Mouse (Mus musculus) forebrain, embryonic 16.5 days (tissue): ENCODE measurements around the gene Crtap. TPM values are rescaled to one million over a fixed set of nuclear protein-coding genes. Genes with fewer than 3 reads are reported as not detected.
A peak's percentile ranks its signal among the peaks of the same experiment; 100 is the strongest.

Experiments
- ATAC-seq: fragments of 200-750 bp; cut with Nextera tagmentation; 2 replicates; pipeline ENCODE4 v1.8.0; 2017; ENCODE audit warnings: mild to moderate bottlenecking, moderate library complexity
- H3K27ac ChIP-seq: fragments of 300-500 bp; sonication (generic); 2 replicates; pipeline ENCODE4 v1.5.1; 2014; ENCODE audit warnings: low read length, control low read depth
- H3K27me3 ChIP-seq: fragments of 300-500 bp; sonication (generic); replicated peaks from 2 replicates; pipeline ENCODE4 v1.6.1; 2014; ENCODE audit warnings: low read length; ENCODE audit not compliant: control insufficient read depth, insufficient read depth
- H3K36me3 ChIP-seq: fragments of 300-500 bp; sonication (generic); 2 replicates; pipeline ENCODE4 v1.6.1; 2014; ENCODE audit not compliant: control insufficient read depth, insufficient read depth
- H3K4me1 ChIP-seq: fragments of 300-500 bp; sonication (generic); replicated peaks from 2 replicates; pipeline ENCODE4 v1.6.1; 2014; ENCODE audit warnings: low read length; ENCODE audit not compliant: control insufficient read depth, insufficient read depth
- H3K4me2 ChIP-seq: fragments of 300-500 bp; sonication (generic); 2 replicates; pipeline ENCODE4 v1.6.1; 2014; ENCODE audit warnings: mild to moderate bottlenecking, low read length, control low read depth
- H3K4me3 ChIP-seq: fragments of 300-500 bp; sonication (generic); replicated peaks from 2 replicates; pipeline ENCODE4 v1.5.1; 2014; ENCODE audit warnings: mild to moderate bottlenecking, low read length, control low read depth
- H3K9ac ChIP-seq: fragments of 300-500 bp; sonication (generic); replicated peaks from 2 replicates; pipeline ENCODE4 v1.6.1; 2014; ENCODE audit warnings: low read depth, low read length, control low read depth
- H3K9me3 ChIP-seq: fragments of 300-500 bp; sonication (generic); 2 replicates; pipeline ENCODE4 v1.6.1; 2016; ENCODE audit warnings: low read length; ENCODE audit not compliant: control insufficient read depth
- WGBS: fragments of 180-500 bp; shearing (Covaris S2); extraction: QIAGEN DNeasy Blood & Tissue Kit; methylation state at CpG from one replicate; pipeline ENCODE4 v1.1.7; 2014; 5-methylcytosine and 5-hydroxymethylcytosine counted together
- polyA plus RNA-seq: library from polyadenylated mRNA; unstranded; fragments of >200 nt; fragmentation: Nextera tagmentation; extraction: Ambion mirVana; gene quantifications from 2 replicates; pipeline ENCODE4 v1.2.1, GENCODE M21; 2015

Crtap gene
- 19.9 and 22.8 TPM in 2 replicates for polyA plus RNA-seq

DNA sequence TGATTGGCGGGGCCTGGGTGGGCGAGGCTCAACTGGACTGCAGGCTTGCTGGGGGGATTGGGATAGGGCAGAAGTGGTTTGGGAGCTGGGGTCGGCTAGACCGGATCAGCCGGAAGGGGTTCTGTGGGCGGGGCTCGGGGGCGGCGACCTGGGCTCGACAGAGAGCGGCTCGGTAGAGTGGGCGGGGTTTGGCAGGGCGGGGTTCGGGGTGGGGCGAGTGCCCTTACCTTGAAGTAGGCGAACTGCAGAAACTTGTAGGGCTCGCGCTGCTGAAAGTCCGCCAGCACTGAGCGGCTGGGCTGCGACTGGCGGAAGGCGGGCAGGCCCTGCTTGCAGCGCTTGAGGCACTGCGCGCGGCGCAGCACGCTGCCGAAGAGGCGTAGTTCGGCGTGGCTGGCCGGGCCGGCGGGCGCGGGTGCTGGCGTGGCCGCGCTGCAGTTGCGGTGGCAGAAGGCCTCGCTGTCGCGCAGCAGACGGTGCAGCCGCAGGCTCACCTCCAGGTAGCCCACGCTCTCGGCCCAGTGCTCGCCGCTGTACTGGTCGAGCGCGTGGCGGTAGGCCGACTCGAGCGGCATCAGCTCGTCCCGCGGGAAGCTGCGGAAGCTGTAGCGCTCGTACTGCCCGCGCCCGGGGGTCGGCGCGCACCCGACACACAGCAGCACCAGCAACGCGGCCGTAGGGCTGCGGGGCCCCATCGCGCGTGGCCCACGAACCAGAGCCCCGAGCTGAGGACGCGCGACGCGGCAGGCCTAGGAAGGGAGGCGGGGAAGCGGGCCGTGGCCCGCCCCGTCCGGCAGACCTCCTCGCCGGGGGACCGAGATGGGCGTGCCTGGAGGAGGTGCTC lies at the start of gene Crtap:
Gene Crtap, minus strand, starts transcription at position 771 of the 844 bp plus-strand sequence.
- no peak within 1 kb of the TSS for H3K27ac ChIP-seq

DNA sequence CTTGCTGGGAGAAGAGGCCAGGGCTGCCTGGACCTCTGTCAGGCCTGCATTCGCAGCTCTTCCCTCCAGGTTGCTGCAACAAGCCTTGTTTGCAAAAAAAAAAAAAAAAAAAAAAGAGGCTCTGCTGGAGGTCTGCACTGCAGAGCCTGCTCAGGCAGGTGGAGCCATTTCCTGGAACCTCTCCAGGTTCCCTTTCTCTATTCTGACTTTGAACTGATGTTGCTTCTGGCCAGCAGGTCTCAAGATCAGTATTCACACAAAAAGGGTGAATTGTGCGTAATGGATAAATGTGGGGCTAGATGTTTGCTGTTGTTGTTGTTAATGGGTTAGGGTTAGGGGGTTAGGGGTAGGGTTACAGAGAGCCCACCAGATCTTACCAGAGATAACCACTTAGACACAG lies 45.2 kb upstream of the Crtap start:
- 85% methylated on average over 2 of the region's 2 CpGs for WGBS
- H3K27ac ChIP-seq, result no peak overlapping the region
- no peaks in the 10 kb centered on the region for H3K4me1 ChIP-seq
- no peak overlapping the region for H3K4me2 ChIP-seq
- H3K27me3 ChIP-seq, result no peaks in the 10 kb centered on the region
- no peak for ATAC-seq
- peaks cover 4% of the 10 kb centered on the region; the same call in 1 of the 2 replicates for H3K36me3 ChIP-seq
- H3K9ac ChIP-seq, result no peak overlapping the region
- peaks cover 6% of the 10 kb centered on the region; the same call in 1 of the 2 replicates for H3K9me3 ChIP-seq
- no peak overlapping the region for H3K4me3 ChIP-seq

More for the DNA sequence above, at the start of gene Crtap:
- H3K4me1 ChIP-seq, result 0 out of 2 replicates have a peak, but pooled peaks cover 3% of the 10 kb centered on the region
- H3K4me3 ChIP-seq, result peak within 1 kb of the TSS; percentile 79
- H3K27me3 ChIP-seq, result no peaks in the 10 kb centered on the region
- 1% methylated on average over 96 of the region's 96 CpGs for WGBS
- no peaks in the 10 kb centered on the region for H3K9me3 ChIP-seq
- peak within 1 kb of the TSS; percentile 76 for H3K9ac ChIP-seq
- H3K36me3 ChIP-seq, result no peaks in the 10 kb centered on the region
- peak within 1 kb of the TSS; percentile 74 for H3K4me2 ChIP-seq
- ATAC-seq, result peak; percentile 77

DNA sequence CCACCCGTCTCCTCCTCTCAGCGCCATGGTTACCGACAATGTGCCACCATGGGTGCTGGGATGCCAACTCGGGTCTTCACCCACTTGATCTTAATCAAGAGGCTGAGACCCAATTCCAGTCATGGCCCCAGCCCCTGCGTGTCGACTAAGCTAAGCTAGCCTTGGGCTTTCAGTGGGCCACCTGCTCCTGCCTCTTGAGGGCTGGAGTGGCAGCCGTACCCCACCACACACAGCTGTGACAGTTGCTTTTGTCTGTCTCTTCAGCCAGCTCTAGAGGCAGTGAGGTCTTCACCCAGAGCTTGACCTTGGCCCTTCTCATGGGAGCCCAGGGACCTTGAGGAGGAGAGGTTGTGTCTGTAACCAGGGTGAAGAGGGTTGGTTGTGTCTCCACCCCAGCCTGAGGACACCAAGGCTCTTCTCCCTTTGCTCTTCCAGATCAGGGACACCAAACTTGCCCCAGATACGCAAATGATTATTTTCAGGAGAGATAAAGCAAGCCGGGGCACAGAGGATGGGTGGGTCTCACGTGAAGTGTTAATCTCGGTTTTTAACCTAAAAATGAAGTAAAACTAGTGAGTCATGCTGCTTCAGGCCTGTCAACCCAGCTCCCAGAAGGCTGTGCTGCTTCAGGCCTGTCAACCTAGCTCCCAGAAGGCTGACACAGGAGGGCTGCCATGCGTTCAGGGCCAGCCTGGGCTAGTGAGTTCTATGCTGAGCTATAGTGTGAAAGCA lies 37.8 kb upstream of the Crtap start:
- no peak overlapping the region for H3K4me3 ChIP-seq
- H3K27ac ChIP-seq, result no peak overlapping the region
- no peak for ATAC-seq
- H3K27me3 ChIP-seq, result no peaks in the 10 kb centered on the region
- no peaks in the 10 kb centered on the region for H3K9me3 ChIP-seq
- H3K9ac ChIP-seq, result no peak overlapping the region
- H3K4me1 ChIP-seq, result no peaks in the 10 kb centered on the region
- H3K36me3 ChIP-seq, result peaks cover 7% of the 10 kb centered on the region; the same call in 1 of the 2 replicates
- WGBS, result 86% methylated on average over 12 of the region's 12 CpGs
- no peak overlapping the region for H3K4me2 ChIP-seq

DNA sequence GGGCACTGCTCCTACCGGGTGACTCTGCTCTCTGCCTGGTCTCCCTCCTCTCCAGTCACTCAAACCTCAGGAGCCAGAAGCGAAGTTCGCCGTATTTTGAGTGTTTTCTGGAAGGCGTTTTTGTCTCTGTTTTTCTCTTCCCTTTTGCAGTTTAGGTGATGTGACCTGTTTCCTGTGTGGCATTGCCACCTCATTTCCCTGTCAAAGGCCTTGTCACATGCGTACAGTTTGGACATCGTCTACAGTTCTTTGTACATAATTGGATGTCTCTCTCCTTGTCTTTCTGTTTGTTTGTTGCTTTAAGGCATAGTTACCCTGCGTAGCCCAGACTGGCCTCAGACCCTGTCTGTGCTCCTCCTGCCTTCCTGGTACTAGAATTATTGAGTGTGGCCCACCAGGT lies 37.0 kb upstream of the Crtap start:
- Histone ChIP-seq H3K36me3 (peaks cover 7% of the 10 kb centered on the region; the same call in 1 of the 2 replicates), H3K4me1 (no peaks in the 10 kb centered on the region), H3K27ac (no peak overlapping the region), H3K9me3 (no peaks in the 10 kb centered on the region), H3K4me2 (no peak overlapping the region), H3K4me3 (no peak overlapping the region), H3K9ac (no peak overlapping the region), H3K27me3 (no peaks in the 10 kb centered on the region)
- no peak for ATAC-seq
- WGBS, result 93% methylated on average over 8 of the region's 8 CpGs

DNA sequence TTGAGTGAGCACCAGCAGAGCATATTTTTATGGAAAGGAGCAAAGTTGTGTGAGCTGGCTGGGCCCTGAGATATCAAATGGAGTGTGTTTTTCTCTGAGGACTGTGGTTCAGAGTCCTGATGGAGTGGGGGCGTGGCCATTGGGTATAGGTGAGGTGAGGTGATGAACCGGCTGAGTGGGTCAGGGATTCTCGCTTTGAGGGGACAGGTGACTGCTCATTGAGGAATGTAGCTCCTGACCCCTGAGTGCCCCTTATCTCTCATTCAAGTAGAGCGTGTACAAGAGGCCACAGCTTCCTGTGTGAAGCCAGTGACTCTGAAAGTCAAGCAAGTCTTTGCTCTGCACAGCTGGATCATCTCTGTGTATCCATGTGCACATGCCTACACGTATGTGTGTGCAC lies 35.7 kb upstream of the Crtap start:
- Histone ChIP-seq H3K4me1 (no peaks in the 10 kb centered on the region), H3K27me3 (no peaks in the 10 kb centered on the region), H3K9me3 (no peaks in the 10 kb centered on the region), H3K27ac (no peak overlapping the region), H3K4me3 (no peak overlapping the region), H3K9ac (no peak overlapping the region), H3K4me2 (no peak overlapping the region), H3K36me3 (peaks cover 7% of the 10 kb centered on the region; the same call in 1 of the 2 replicates)
- 95% methylated on average over 5 of the region's 5 CpGs for WGBS
- ATAC-seq, result no peak

DNA sequence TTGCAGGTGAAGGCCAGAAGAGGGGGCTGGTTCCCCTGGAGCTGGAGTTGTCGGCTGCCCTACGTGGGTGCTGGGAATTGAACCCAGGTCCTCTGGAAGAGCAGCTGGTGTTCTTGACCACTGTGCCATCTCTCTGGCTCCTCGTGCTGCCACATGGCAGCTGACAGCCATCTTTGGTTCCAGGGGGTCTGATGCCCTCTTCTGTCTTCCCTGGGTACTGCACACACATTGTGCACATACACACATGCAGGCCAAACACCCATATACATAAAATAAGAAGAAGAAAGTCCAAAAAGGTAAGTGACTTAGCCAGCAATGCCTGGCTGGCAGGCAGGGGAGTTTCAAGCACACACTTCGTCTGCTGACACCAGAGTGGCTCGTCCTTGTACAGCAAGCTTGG lies 35.1 kb upstream of the Crtap start:
- Histone ChIP-seq H3K36me3 (peaks cover 7% of the 10 kb centered on the region; the same call in 1 of the 2 replicates), H3K4me3 (no peak overlapping the region), H3K4me1 (no peaks in the 10 kb centered on the region), H3K27ac (no peak overlapping the region), H3K9ac (no peak overlapping the region), H3K9me3 (no peaks in the 10 kb centered on the region), H3K27me3 (no peaks in the 10 kb centered on the region), H3K4me2 (no peak overlapping the region)
- WGBS, result 92% methylated on average over 5 of the region's 5 CpGs
- ATAC-seq, result no peak

DNA sequence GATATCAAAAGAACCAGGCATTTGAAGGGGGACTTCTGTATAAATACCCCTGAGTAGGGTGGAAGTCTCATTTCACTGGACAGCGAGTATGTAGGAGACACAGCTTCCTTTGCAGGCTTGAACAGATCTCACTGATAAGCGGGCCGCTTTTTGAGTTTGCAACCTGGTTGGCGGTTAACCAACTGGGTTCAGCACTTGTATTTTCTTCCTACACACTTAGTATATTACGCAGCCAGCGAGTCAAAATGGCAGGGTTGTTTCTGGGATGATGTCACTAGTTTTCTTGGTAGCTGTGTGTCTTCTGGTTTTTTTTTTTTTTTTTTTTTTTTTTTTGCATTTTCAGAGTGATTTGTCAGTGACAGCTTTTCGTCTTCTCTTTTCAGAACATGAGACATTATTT lies 31.3 kb upstream of the Crtap start:
- Histone ChIP-seq H3K27me3 (no peaks in the 10 kb centered on the region), H3K9ac (no peak overlapping the region), H3K36me3 (peaks cover 5% of the 10 kb centered on the region; the same call in 1 of the 2 replicates), H3K9me3 (no peaks in the 10 kb centered on the region), H3K4me3 (no peak overlapping the region), H3K4me1 (no peaks in the 10 kb centered on the region), H3K4me2 (no peak overlapping the region), H3K27ac (no peak overlapping the region)
- no peak for ATAC-seq
- WGBS, result 96% methylated on average over 7 of the region's 7 CpGs

DNA sequence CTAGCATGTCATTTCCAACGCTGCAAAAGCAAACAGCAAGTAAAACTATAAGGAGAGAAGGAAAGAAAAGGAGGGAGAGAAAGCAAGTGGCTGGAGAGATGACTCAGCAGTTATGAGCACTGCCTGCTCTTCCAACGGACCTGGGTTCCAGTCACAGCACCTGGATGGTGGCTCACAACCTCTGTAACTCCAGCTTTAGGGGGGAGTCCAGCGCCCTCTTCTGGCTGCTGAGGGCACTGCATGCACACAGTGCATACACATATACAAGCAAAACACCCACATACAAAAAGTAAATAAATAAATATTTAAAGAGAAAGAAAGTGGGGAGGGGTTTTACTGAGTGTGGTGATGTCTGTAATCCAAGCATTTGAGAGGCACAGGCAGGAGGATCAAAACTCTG lies 30.6 kb upstream of the Crtap start:
- Histone ChIP-seq H3K27ac (no peak overlapping the region), H3K9me3 (no peaks in the 10 kb centered on the region), H3K27me3 (no peaks in the 10 kb centered on the region), H3K4me1 (no peaks in the 10 kb centered on the region), H3K4me2 (no peak overlapping the region), H3K4me3 (no peak overlapping the region), H3K36me3 (peaks cover 5% of the 10 kb centered on the region; the same call in 1 of the 2 replicates), H3K9ac (no peak overlapping the region)
- ATAC-seq, result no peak
- 67% methylated on average over 3 of the region's 3 CpGs for WGBS

DNA sequence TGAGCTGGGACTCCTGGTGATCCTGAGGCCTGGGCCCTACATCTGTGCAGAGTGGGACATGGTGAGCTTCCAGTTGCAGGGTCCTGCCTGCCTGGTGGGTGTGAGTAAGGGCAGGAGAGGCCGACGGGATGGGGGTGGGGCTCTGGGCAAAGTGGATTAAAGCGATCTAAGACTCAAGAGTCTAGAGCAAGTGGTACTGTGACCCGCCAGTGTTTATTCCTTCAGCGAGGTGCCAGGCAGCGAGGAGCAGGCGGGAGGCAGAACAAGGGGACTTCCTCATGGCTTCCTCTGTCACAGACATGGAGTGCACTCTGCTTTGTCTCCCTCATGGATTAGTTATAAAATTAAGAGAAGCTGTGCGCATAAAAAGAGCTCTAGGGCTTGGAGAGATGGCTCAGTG lies 30.0 kb upstream of the Crtap start:
- no peaks in the 10 kb centered on the region for H3K9me3 ChIP-seq
- H3K36me3 ChIP-seq, result peaks cover 2% of the 10 kb centered on the region; the same call in 1 of the 2 replicates
- H3K9ac ChIP-seq, result no peak overlapping the region
- H3K27ac ChIP-seq, result no peak overlapping the region
- no peak overlapping the region for H3K4me2 ChIP-seq
- WGBS, result 73% methylated on average over 8 of the region's 8 CpGs
- H3K4me1 ChIP-seq, result no peaks in the 10 kb centered on the region
- no peak for ATAC-seq
- no peaks in the 10 kb centered on the region for H3K27me3 ChIP-seq
- H3K4me3 ChIP-seq, result no peak overlapping the region
